In genomic region chr2:137080468-137080867, GRCm38 (mm10) we compare ENCODE assay signal across 13 mouse cellular contexts. TPM values are rescaled to one million over a fixed set of nuclear protein-coding genes. Genes with fewer than 3 reads are reported as not detected.
DNase-seq lines count a peak whose midpoint lies in the region; ATAC-seq and TF ChIP-seq lines count a peak whose summit lies in the region.
"Had no signal": no experiment of that assay in that cellular context is flagged by ENCODE, and none has a peak within 500 bp of the region (broad histone marks: within the 10 kb centered on the region; RNA-seq: fewer than 3 reads in every experiment).

No protein-coding gene starts in this region.

- H3K4me1 ChIP-seq in hindbrain, embryonic 12.5 days, result peaks cover 13% of the 10 kb centered on the region
- H3K4me1 ChIP-seq in hindbrain, embryonic 13.5 days (replicated peaks), result peaks cover 26% of the 10 kb centered on the region
- H3K4me1 ChIP-seq in heart, embryonic 12.5 days (replicated peaks), result peaks cover 17% of the 10 kb centered on the region
- H3K4me1 ChIP-seq: liver, embryonic 13.5 days had no signal

- H3K4me3 ChIP-seq in hindbrain, embryonic 12.5 days, result no peak overlapping the region
- no peak overlapping the region for H3K4me3 ChIP-seq in hindbrain, embryonic 13.5 days
- H3K4me3 ChIP-seq in heart, embryonic 12.5 days, result no peak overlapping the region
- H3K4me3 ChIP-seq: liver, embryonic 13.5 days; stomach, embryonic 15.5 days had no signal

- CTCF ChIA-PET in Patski (lab: Charles Lee), result interaction anchor here (2.0 to 2.5 kb wide), 2 partner anchors 24 to 34 kb away, joined by 7 to 12 read pairs; no protein-coding TSS in a partner anchor

- H3K27ac ChIP-seq in hindbrain, embryonic 12.5 days, result no peak overlapping the region
- H3K27ac ChIP-seq in hindbrain, embryonic 13.5 days, result no peak overlapping the region
- H3K27ac ChIP-seq in heart, embryonic 12.5 days (ENCODE audit: poor library complexity, severe bottlenecking), result no peak overlapping the region
- H3K27ac ChIP-seq: liver, embryonic 13.5 days; stomach, embryonic 15.5 days had no signal

- H3K9me3 ChIP-seq in hindbrain, embryonic 12.5 days (replicated peaks), result no peaks in the 10 kb centered on the region
- H3K9me3 ChIP-seq in hindbrain, embryonic 13.5 days, result no peaks in the 10 kb centered on the region
- H3K9me3 ChIP-seq in heart, embryonic 12.5 days (replicated peaks), result no peaks in the 10 kb centered on the region
- H3K9me3 ChIP-seq: liver, embryonic 13.5 days; stomach, embryonic 15.5 days had no signal

- H3K9ac ChIP-seq in hindbrain, embryonic 12.5 days, result no peak overlapping the region
- H3K9ac ChIP-seq in hindbrain, embryonic 13.5 days, result no peak overlapping the region
- H3K9ac ChIP-seq in heart, embryonic 12.5 days, result no peak overlapping the region
- H3K9ac ChIP-seq: liver, embryonic 13.5 days; stomach, embryonic 15.5 days had no signal

- POLR2A ChIA-PET in Patski (lab: Charles Lee), result interaction anchor here (0.9 kb wide), 1 partner anchor 47 kb away, joined by 3 read pairs; no protein-coding TSS in a partner anchor

- no peaks in the 10 kb centered on the region for H3K27me3 ChIP-seq in hindbrain, embryonic 12.5 days
- no peaks in the 10 kb centered on the region for H3K27me3 ChIP-seq in hindbrain, embryonic 13.5 days
- no peaks in the 10 kb centered on the region for H3K27me3 ChIP-seq in Patski
- H3K27me3 ChIP-seq in heart, embryonic 12.5 days (replicated peaks), result no peaks in the 10 kb centered on the region
- H3K27me3 ChIP-seq: liver, embryonic 13.5 days; stomach, embryonic 15.5 days had no signal

- no peak for DNase-seq in Patski (ENCODE audit: low read depth, low spot score)
- DNase-seq in kidney, postnatal 14 days, result peak; percentile 61
- no peak for DNase-seq in frontal cortex, postnatal 36 days (ENCODE audit: low spot score in 2 of 2)
- DNase-seq in left cerebral cortex, adult 8-10 months (ENCODE audit: low spot score in 2 of 2), result no peak
- DNase-seq in ovary, postnatal 14 days (ENCODE audit: low spot score), result no peak
- DNase-seq: cerebellum, postnatal 25 days; liver, embryonic 13.5 days; right cerebral cortex, adult 18-20 months had no signal

- in situ Hi-C loops in Patski (cut with MboI; ENCODE audit: low pct_unique_long_range_greater_than_20kb), result no loop called here

- H3K36me3 ChIP-seq in hindbrain, embryonic 12.5 days, result peaks cover 22% of the 10 kb centered on the region
- peaks cover 30% of the 10 kb centered on the region for H3K36me3 ChIP-seq in hindbrain, embryonic 13.5 days
- peaks cover 30% of the 10 kb centered on the region for H3K36me3 ChIP-seq in heart, embryonic 12.5 days
- H3K36me3 ChIP-seq: G1E; liver, embryonic 13.5 days had no signal

- WGBS in hindbrain, embryonic 12.5 days, result 78% methylated on average over 6 of the region's 6 CpGs
- 77% methylated on average over 6 of the region's 6 CpGs for WGBS in hindbrain, embryonic 13.5 days
- 66% methylated on average over 6 of the region's 6 CpGs for WGBS in heart, embryonic 12.5 days

- no peak for TF ChIP-seq CTCF in Patski (IDR thresholded peaks at IDR 0.05)

- no peak overlapping the region for H3K4me2 ChIP-seq in hindbrain, embryonic 12.5 days (replicated peaks)
- no peak overlapping the region for H3K4me2 ChIP-seq in hindbrain, embryonic 13.5 days
- no peak overlapping the region for H3K4me2 ChIP-seq in heart, embryonic 12.5 days
- H3K4me2 ChIP-seq: liver, embryonic 13.5 days; stomach, embryonic 15.5 days had no signal

- 0 out of 2 replicates have a peak, but pooled peaks have one; percentile 11 for ATAC-seq in hindbrain, embryonic 12.5 days (ENCODE audit: low FRiP score)
- ATAC-seq in hindbrain, embryonic 13.5 days (ENCODE audit: low FRiP score), result no peak
- peak; percentile 54 for ATAC-seq in Patski
- ATAC-seq in heart, embryonic 12.5 days (ENCODE audit: insufficient number of reproducible peaks, low FRiP score), result 0 out of 2 replicates have a peak, but pooled peaks have one; percentile 18

RNA-seq across cellular contexts. Expression of gene Jag1, which starts 36.0 kb away (rescaled TPM):
- polyA plus RNA-seq in hindbrain, embryonic 12.5 days (2016; fragmentation: Nextera tagmentation; extraction: Ambion mirVana), result 31.6 and 34.0 TPM in 2 replicates
- polyA plus RNA-seq in hindbrain, embryonic 13.5 days (2015; fragmentation: Nextera tagmentation; extraction: Ambion mirVana), result 16.3 and 17.7 TPM in 2 replicates
- polyA plus RNA-seq in Patski (2021), result 37.3 TPM
- polyA plus RNA-seq in heart, embryonic 12.5 days (2016; fragmentation: Nextera tagmentation; extraction: Ambion mirVana), result 26.2 and 26.6 TPM in 2 replicates
- 1 to 10 TPM; 7.1 to 8.0 (median 7.5) TPM for total RNA-seq in left cerebral cortex, adult 8-10 months (2022)
- total RNA-seq: G1E had no signal
- polyA plus RNA-seq: G1E had no signal
